Mouse (Mus musculus) E14TG2a.4 (cell line): ENCODE results near the gene Slc1a4.

ENCODE experiments used
- CTCF ChIP-seq: conservative IDR thresholded peaks from 2 replicates; pipeline ENCODE4 v1.5.1; 2014; ENCODE audit warnings: low read length
- NANOG ChIP-seq: IDR thresholded peaks from 2 replicates; pipeline ENCODE4 v1.6.1; 2014; ENCODE audit warnings: borderline replicate concordance, low read length, mixed read lengths
- POU5F1 ChIP-seq: IDR thresholded peaks from 2 replicates; pipeline ENCODE4 v1.6.1; 2014; ENCODE audit warnings: low read length, borderline replicate concordance

DNA sequence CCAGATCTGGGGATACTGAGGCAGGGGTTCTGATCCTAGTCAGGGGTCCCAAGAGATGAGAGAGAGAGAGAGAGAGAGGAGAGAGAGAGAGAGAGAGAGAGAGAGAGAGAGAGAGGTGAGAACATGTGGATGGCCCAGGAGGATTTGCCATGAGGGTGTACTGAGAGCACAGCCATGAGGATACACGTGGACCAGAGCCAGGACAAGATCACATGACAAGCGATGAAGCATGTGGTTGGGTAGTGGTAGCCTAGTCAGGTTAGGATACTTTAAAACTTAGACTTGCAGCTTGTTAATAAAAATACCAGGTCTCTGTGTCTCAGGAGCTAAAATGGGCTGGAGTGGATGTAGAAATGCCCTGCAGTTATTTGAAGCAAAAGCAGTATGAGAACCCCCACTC is 56.5 kb downstream of the Slc1a4 start:
- TF ChIP-seq POU5F1 = no peak
- no peak for TF ChIP-seq CTCF
- no peak for TF ChIP-seq NANOG
